Mouse (Mus musculus): ENCODE results near the gene Olfr156. TPM values are rescaled to one million over a fixed set of nuclear protein-coding genes. Genes with fewer than 3 reads are reported as not detected.

Gene Olfr156
- total RNA-seq, 1 experiment from 2014 or later = not detected

Other genes starting within 250 kb of the Olfr156 start
- gene Rgp1, start 245.2 kb downstream of the Olfr156 start, total RNA-seq (2017) = 17.8 to 28.6 TPM (median 28.5 TPM) in 3 replicates
- 9.3 to 22.3 TPM (median 9.7 TPM) in 3 replicates for gene Gba2, start 245.0 kb downstream of the Olfr156 start, total RNA-seq (2017)
- 0.48 TPM in 1 of 3 replicates, not detected in the others for gene Msmp, start 239.4 kb downstream of the Olfr156 start, total RNA-seq (2017)
- 0.19 to 0.38 TPM in 2 of 3 replicates, not detected in the other for gene Npr2, start 192.0 kb downstream of the Olfr156 start, total RNA-seq (2017)
- gene Spag8, start 170.3 kb downstream of the Olfr156 start, total RNA-seq (2017) = not detected in 3 replicates
- 21.5 to 26.1 TPM (median 25.9 TPM) in 3 replicates for gene Hint2, start 167.4 kb downstream of the Olfr156 start, total RNA-seq (2017)
- gene Tmem8b, start 154.9 kb downstream of the Olfr156 start, total RNA-seq (2017) = 0.19 to 0.32 TPM (median 0.19 TPM) in 3 replicates
- 0.68 to 1.0 TPM (median 0.96 TPM) in 3 replicates for gene Fam221b, start 154.8 kb downstream of the Olfr156 start, total RNA-seq (2017)
- gene Olfr70, start 123.1 kb downstream of the Olfr156 start, total RNA-seq (2017) = 0.53 TPM in 1 of 3 replicates, not detected in the others
- gene Olfr71, start 113.6 kb downstream of the Olfr156 start, total RNA-seq (2017) = not detected in 3 replicates
- not detected in 3 replicates for gene Hrct1, start 96.7 kb downstream of the Olfr156 start, total RNA-seq (2017)
- gene Spaar, start 93.9 kb downstream of the Olfr156 start, total RNA-seq (2017) = not detected in 3 replicates
- gene Olfr159, start 52.9 kb downstream of the Olfr156 start, total RNA-seq (2017) = not detected in 3 replicates
- not detected in 3 replicates for gene Olfr157, start 16.3 kb upstream of the Olfr156 start, total RNA-seq (2017)
- gene Olfr155, start 27.7 kb upstream of the Olfr156 start, total RNA-seq (2017) = not detected in 3 replicates
- 0.38 to 6.1 TPM (median 4.6 TPM) in 3 replicates for gene Reck, start 51.6 kb upstream of the Olfr156 start, total RNA-seq (2017)
- gene Glipr2, start 133.5 kb upstream of the Olfr156 start, total RNA-seq (2017) = 116 to 119 TPM (median 118 TPM) in 3 replicates
- gene Ccin, start 159.6 kb upstream of the Olfr156 start, total RNA-seq (2017) = 0.39 TPM in 1 of 3 replicates, not detected in the others
- gene Clta, start 180.6 kb upstream of the Olfr156 start, total RNA-seq (2017) = 320 to 466 TPM (median 446 TPM) in 3 replicates